ENCODE assay signal across 9 mouse cellular contexts in the genomic region with DNA sequence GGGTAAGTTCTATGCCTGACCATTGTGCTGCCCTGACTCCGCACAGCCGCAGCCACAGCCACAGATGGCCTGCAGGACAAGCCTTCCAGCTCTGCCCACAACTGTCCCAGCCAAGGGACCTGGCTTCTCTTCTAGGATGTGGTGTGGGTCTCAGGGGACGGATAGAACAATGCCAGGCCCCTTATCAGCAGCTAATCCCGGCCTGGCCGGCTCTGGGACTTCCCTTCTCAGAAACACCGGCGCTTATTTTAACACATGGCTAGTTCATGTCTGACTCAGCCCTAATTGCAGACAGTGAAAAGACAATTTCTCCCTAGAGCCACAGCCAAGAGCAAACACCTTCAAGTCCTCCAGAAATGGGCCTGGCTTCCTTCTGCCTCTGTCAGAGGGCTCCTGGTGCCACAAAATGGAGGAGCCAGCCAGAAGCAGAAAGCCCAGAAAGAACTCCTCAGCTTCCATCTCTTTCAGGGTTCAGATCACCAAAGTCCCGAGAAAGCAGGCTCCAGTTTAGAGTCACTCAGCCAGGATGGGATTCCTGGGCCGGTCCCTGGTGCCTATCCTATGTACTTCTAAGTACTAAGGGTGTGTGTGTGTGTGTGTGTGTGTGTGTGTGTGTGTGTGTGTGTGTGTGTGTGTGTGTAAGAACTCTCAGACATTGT. TPM values are rescaled to one million over a fixed set of nuclear protein-coding genes. Genes with fewer than 3 reads are reported as not detected.
A peak's percentile ranks its signal among the peaks of the same experiment; 100 is the strongest.
DNase-seq lines count a peak whose midpoint lies in the region; ATAC-seq and TF ChIP-seq lines count a peak whose summit lies in the region.
"Had no signal": no experiment of that assay in that cellular context is flagged by ENCODE, and none has a peak within 500 bp of the region (broad histone marks: within the 10 kb centered on the region; RNA-seq: fewer than 3 reads in every experiment).

No protein-coding gene starts in this region.

- peak overlapping the region; percentile 90 for H3K27ac ChIP-seq in lung, embryonic 14.5 days (ENCODE audit: low read depth)
- H3K27ac ChIP-seq in forebrain, embryonic 13.5 days: no peak overlapping the region
- H3K27ac ChIP-seq: embryonic facial prominence, embryonic 13.5 days had no signal

- 52% methylated on average over 9 of the region's 9 CpGs for WGBS in lung, embryonic 14.5 days
- WGBS in forebrain, embryonic 13.5 days: 75% methylated on average over 9 of the region's 9 CpGs

- peak; percentile 54 for DNase-seq in adrenal gland, postnatal 14 days
- no peak for DNase-seq in adrenal gland, postnatal 10 days
- DNase-seq in adipocyte (ENCODE audit: low spot score): peak; percentile 32
- DNase-seq in lung, embryonic 14.5 days: peak; percentile 27
- no peak for DNase-seq in right cerebral cortex, postnatal 4 days
- DNase-seq in right cerebral cortex, adult 2 months (ENCODE audit: low spot score in 2 of 2): no peak

- H3K9me3 ChIP-seq in lung, embryonic 14.5 days (ENCODE audit: low read depth, low read length): no peaks in the 10 kb centered on the region
- H3K9me3 ChIP-seq in forebrain, embryonic 13.5 days (replicated peaks): no peaks in the 10 kb centered on the region

- peak; percentile 25 to 35; a peak in 3 of 4 replicates for ATAC-seq in hematopoietic stem cell, adult 5-6 weeks (replicated peaks in 1 of 2; ENCODE audit: insufficient read depth in 1 of 2, low FRiP score in 2 of 2, low TSS enrichment in 1 of 2, low read depth in 1 of 2, poor library complexity in 2 of 2, severe bottlenecking in 2 of 2)
- ATAC-seq in lung, embryonic 14.5 days (ENCODE audit: insufficient read depth): no peak; the same call in 1 of the 2 replicates
- no peak for ATAC-seq in forebrain, embryonic 13.5 days

- no peak overlapping the region for H3K4me3 ChIP-seq in lung, embryonic 14.5 days (ENCODE audit: low read depth, low read length)
- no peak overlapping the region for H3K4me3 ChIP-seq in forebrain, embryonic 13.5 days
- H3K4me3 ChIP-seq: embryonic facial prominence, embryonic 13.5 days had no signal

- no peaks in the 10 kb centered on the region for H3K36me3 ChIP-seq in lung, embryonic 14.5 days (ENCODE audit: insufficient read depth)
- H3K36me3 ChIP-seq in forebrain, embryonic 13.5 days (ENCODE audit: poor library complexity, severe bottlenecking): no peaks in the 10 kb centered on the region
- H3K36me3 ChIP-seq: embryonic facial prominence, embryonic 13.5 days had no signal

- H3K4me2 ChIP-seq in lung, embryonic 14.5 days: 0 out of 2 replicates have a peak overlapping the region, but pooled peaks have one; percentile 16
- no peak overlapping the region for H3K4me2 ChIP-seq in forebrain, embryonic 13.5 days
- H3K4me2 ChIP-seq: embryonic facial prominence, embryonic 13.5 days had no signal

- peaks cover 1% of the 10 kb centered on the region; the same call in 1 of the 2 replicates for H3K4me1 ChIP-seq in lung, embryonic 14.5 days (ENCODE audit: insufficient read depth)
- no peaks in the 10 kb centered on the region for H3K4me1 ChIP-seq in forebrain, embryonic 13.5 days
- H3K4me1 ChIP-seq: embryonic facial prominence, embryonic 13.5 days had no signal

- no peak overlapping the region for H3K9ac ChIP-seq in lung, embryonic 14.5 days
- H3K9ac ChIP-seq in forebrain, embryonic 13.5 days: no peak overlapping the region
- H3K9ac ChIP-seq: embryonic facial prominence, embryonic 13.5 days had no signal

- no peak for TF ChIP-seq CTCF in lung, embryonic 14.5 days (IDR thresholded peaks at IDR 0.05; ENCODE audit: low read depth)

- no peaks in the 10 kb centered on the region for H3K27me3 ChIP-seq in lung, embryonic 14.5 days (ENCODE audit: insufficient read depth, low read length)
- no peaks in the 10 kb centered on the region for H3K27me3 ChIP-seq in forebrain, embryonic 13.5 days
- H3K27me3 ChIP-seq: embryonic facial prominence, embryonic 13.5 days had no signal

RNA-seq across cellular contexts. Expression of a gene that starts 26.8 kb away (rescaled TPM):
- 0.70 TPM in 1 of 2 replicates, not detected in the other for total RNA-seq in adrenal gland, postnatal 14 days (2021)
- under 1 TPM in 1 of 2 experiments, not detected in 1; 0.24 TPM for total RNA-seq in adrenal gland, postnatal 10 days (2021)
- total RNA-seq in hematopoietic stem cell, adult 5-6 weeks (2017): not detected in 2 replicates
- 30.4 and 33.5 TPM in 2 replicates for polyA plus RNA-seq in lung, embryonic 14.5 days (2014; fragmentation: Nextera tagmentation; extraction: Ambion mirVana)
- not detected in 2 replicates for polyA plus RNA-seq in forebrain, embryonic 13.5 days (2015; fragmentation: Nextera tagmentation; extraction: Ambion mirVana)

RNA-seq across cellular contexts. Expression of a gene that starts 42.3 kb away (rescaled TPM):
- total RNA-seq in adrenal gland, postnatal 14 days (2021): 5.7 and 5.9 TPM in 2 replicates
- total RNA-seq in adrenal gland, postnatal 10 days (2021): 1 to 10 TPM; 7.0 to 7.9 TPM
- total RNA-seq in hematopoietic stem cell, adult 5-6 weeks (2017): not detected in 2 replicates
- polyA plus RNA-seq in lung, embryonic 14.5 days (2014; fragmentation: Nextera tagmentation; extraction: Ambion mirVana): 18.7 and 19.3 TPM in 2 replicates
- 2.9 and 4.5 TPM in 2 replicates for polyA plus RNA-seq in forebrain, embryonic 13.5 days (2015; fragmentation: Nextera tagmentation; extraction: Ambion mirVana)

Comparison
In these comparisons a context has a peak if more than half of its experiments do, and no peak if none do; other contexts are left out.
1. DNase-seq: peak in adrenal gland, postnatal 14 days (single experiment), adipocyte (single experiment) and lung, embryonic 14.5 days (single experiment); none in adrenal gland, postnatal 10 days (single experiment), right cerebral cortex, postnatal 4 days (single experiment) and right cerebral cortex, adult 2 months (0 of 2).
2. ATAC-seq: peak in hematopoietic stem cell, adult 5-6 weeks (2 of 2); none in lung, embryonic 14.5 days (single experiment) and forebrain, embryonic 13.5 days (single experiment).